ENCODE assay signal across 8 mouse cellular contexts in genomic region chr5:136246452-136246838, GRCm38 (mm10). TPM values are rescaled to one million over a fixed set of nuclear protein-coding genes. Genes with fewer than 3 reads are reported as not detected.
DNase-seq lines count a peak whose midpoint lies in the region; ATAC-seq and TF ChIP-seq lines count a peak whose summit lies in the region.

TSS of gene Sh2b2 (minus strand) at chr5:136246556.

- TF ChIP-seq CTCF in bone marrow, adult 2 months (IDR thresholded peaks at IDR 0.05; ENCODE audit: control insufficient read depth, insufficient read depth, low read length), result no peak

- peaks cover 25% of the 10 kb centered on the region for H3K4me1 ChIP-seq in kidney, embryonic 16.5 days (ENCODE audit: insufficient read depth, low read length)
- H3K4me1 ChIP-seq in bone marrow, adult 2 months (ENCODE audit: control insufficient read depth, insufficient read depth, low read length), result peaks cover 6% of the 10 kb centered on the region; the same call in 1 of the 2 replicates
- peaks cover 9% of the 10 kb centered on the region for H3K4me1 ChIP-seq in heart, embryonic 16.5 days (ENCODE audit: control insufficient read depth, insufficient read depth, low read length)

- H3K27me3 ChIP-seq in kidney, embryonic 16.5 days (ENCODE audit: insufficient read depth, low read length), result no peaks in the 10 kb centered on the region
- H3K27me3 ChIP-seq in heart, embryonic 16.5 days (ENCODE audit: control insufficient read depth, insufficient read depth, low read length), result peaks cover 12% of the 10 kb centered on the region

- H3K4me3 ChIP-seq in kidney, embryonic 16.5 days (ENCODE audit: low read length), result peak within 1 kb of the TSS; percentile 80
- H3K4me3 ChIP-seq in bone marrow, adult 2 months (replicated peaks; ENCODE audit: control insufficient read depth, low read depth, low read length), result peak within 1 kb of the TSS; percentile 62
- peak within 1 kb of the TSS; percentile 83 for H3K4me3 ChIP-seq in heart, embryonic 16.5 days (ENCODE audit: low read length)
- peak within 1 kb of the TSS; percentile 47 for H3K4me3 ChIP-seq in macrophage (ENCODE audit: inconsistent target)

- H3K27ac ChIP-seq in kidney, embryonic 16.5 days (ENCODE audit: low read length), result peak within 1 kb of the TSS; percentile 85
- peak within 1 kb of the TSS; percentile 91 for H3K27ac ChIP-seq in bone marrow, adult 2 months (ENCODE audit: control insufficient read depth, insufficient read depth, low read depth, low read length, poor library complexity)
- peak within 1 kb of the TSS; percentile 73 for H3K27ac ChIP-seq in heart, embryonic 16.5 days (ENCODE audit: low read length)
- peak within 1 kb of the TSS; percentile 75 for H3K27ac ChIP-seq in macrophage

- H3K36me3 ChIP-seq in kidney, embryonic 16.5 days (ENCODE audit: insufficient read depth, low read length), result 0 out of 2 replicates have a peak, but pooled peaks cover 5% of the 10 kb centered on the region
- peaks cover 5% of the 10 kb centered on the region; the same call in 1 of the 2 replicates for H3K36me3 ChIP-seq in heart, embryonic 16.5 days (ENCODE audit: control insufficient read depth, insufficient read depth)
- no peaks in the 10 kb centered on the region for H3K36me3 ChIP-seq in macrophage (ENCODE audit: inconsistent target)

- no peak for TF ChIP-seq POLR2A in bone marrow, adult 2 months (IDR thresholded peaks at IDR 0.05; ENCODE audit: borderline replicate concordance, control insufficient read depth, low read depth, low read length)

- no peaks in the 10 kb centered on the region for H3K9me3 ChIP-seq in kidney, embryonic 16.5 days (ENCODE audit: low read length)
- no peaks in the 10 kb centered on the region for H3K9me3 ChIP-seq in heart, embryonic 16.5 days (replicated peaks; ENCODE audit: control insufficient read depth, low read length)

- peak within 1 kb of the TSS; percentile 99 for H3K4me2 ChIP-seq in kidney, embryonic 16.5 days (replicated peaks; ENCODE audit: low read depth, low read length)
- H3K4me2 ChIP-seq in heart, embryonic 16.5 days (ENCODE audit: low read depth, low read length), result peak within 1 kb of the TSS; percentile 99

- H3K79me2 ChIP-seq in macrophage (ENCODE audit: inconsistent target), result peaks cover 29% of the 10 kb centered on the region

- 77% methylated on average over 2 of the region's 2 CpGs for WGBS in kidney, embryonic 16.5 days
- WGBS in bone marrow, adult 2 months, result 10% methylated on average over 2 of the region's 2 CpGs
- WGBS in heart, embryonic 16.5 days, result 82% methylated on average over 2 of the region's 2 CpGs
- 0% methylated on average over 2 of the region's 2 CpGs for WGBS in macrophage (ENCODE audit: missing documents)

- ATAC-seq in kidney, embryonic 16.5 days (ENCODE audit: low FRiP score, low TSS enrichment), result no peak
- ATAC-seq in heart, embryonic 16.5 days (replicated peaks; ENCODE audit: extremely low read depth, insufficient read depth, low FRiP score), result no peak

- peak within 1 kb of the TSS; percentile 79 for H3K9ac ChIP-seq in kidney, embryonic 16.5 days (replicated peaks; ENCODE audit: low read length)
- no peak within 1 kb of the TSS for H3K9ac ChIP-seq in heart, embryonic 16.5 days (ENCODE audit: low read length)

- DNase-seq in kidney, postnatal 14 days, result no peak
- no peak for DNase-seq in right cerebral cortex, adult 2 months (ENCODE audit: low spot score in 2 of 2)
- DNase-seq in urinary bladder, postnatal 10 days (ENCODE audit: low spot score), result no peak
- no peak for DNase-seq in right cerebral cortex, postnatal 14 days

RNA-seq across cellular contexts. Expression of gene Sh2b2, which starts in this region (rescaled TPM):
- 5.0 and 5.3 TPM in 2 replicates for polyA plus RNA-seq in kidney, embryonic 16.5 days (2015; fragmentation: Nextera tagmentation; extraction: Ambion mirVana)
- polyA plus RNA-seq in bone marrow, adult 2 months (2011; ENCODE audit: insufficient read depth, insufficient read length, low replicate concordance, missing spikeins), result 5.1 and 6.3 TPM in 2 replicates
- polyA plus RNA-seq in heart, embryonic 16.5 days (2015; fragmentation: Nextera tagmentation; extraction: Ambion mirVana), result 1.7 TPM in 2 replicates
- total RNA-seq in macrophage (2018; cell fraction: chromatin; rRNA removed), result 100 to 1,000 TPM in 8 of 26 experiments, 10 to 100 TPM in 18; 23.0 to 202 (median 62.8) TPM
- total RNA-seq in macrophage (2018; cell fraction: cytosol; rRNA removed), result 10 to 100 TPM in 25 of 26 experiments, 1 to 10 TPM in 1; 9.4 to 40.7 (median 15.7) TPM
- total RNA-seq in macrophage (2018; cell fraction: nucleus; rRNA removed), result 10 to 100 TPM; 11.7 to 91.7 (median 41.6) TPM
- 11.6 to 27.4 TPM (median 14.5 TPM) in 3 replicates for polyA plus RNA-seq in macrophage (2018)
